In the genomic region with DNA sequence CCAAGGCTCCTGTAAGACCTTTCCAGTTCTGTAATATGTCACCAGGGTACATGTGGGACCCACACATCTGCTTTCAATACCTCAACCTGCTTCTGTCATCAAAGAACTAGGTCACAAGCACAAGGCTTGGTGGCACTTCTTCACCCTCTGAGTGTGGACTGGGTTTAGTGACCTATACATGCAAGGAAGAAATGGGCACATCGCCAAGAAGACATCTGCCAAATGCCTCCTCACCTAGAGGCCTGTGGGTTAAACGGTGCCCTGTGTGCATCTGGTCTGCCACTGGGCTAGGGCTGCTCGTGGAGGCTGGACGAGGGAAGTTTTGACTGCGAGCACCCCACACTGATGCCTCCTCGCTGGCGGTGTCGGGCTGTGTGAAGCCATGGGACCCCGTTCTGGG, we compare ENCODE assay signal across 21 mouse cellular contexts.
"Had no signal": no experiment of that assay in that cellular context is flagged by ENCODE, and none has a peak within 500 bp of the region (broad histone marks: within the 10 kb centered on the region; RNA-seq: fewer than 3 reads in every experiment).

No protein-coding gene starts in this region.

- H3K4me1 ChIP-seq: limb, embryonic 10.5 days; liver, embryonic 13.5 days; megakaryocyte, embryonic 14.5 days; midbrain, embryonic 15.5 days; neural tube, embryonic 12.5 days; neural tube, embryonic 15.5 days had no signal

- H3K36me3 ChIP-seq: limb, embryonic 10.5 days; limb, embryonic 13.5 days; liver, embryonic 13.5 days; midbrain, embryonic 15.5 days; neural tube, embryonic 12.5 days; neural tube, embryonic 15.5 days had no signal

- H3K4me3 ChIP-seq: limb, embryonic 10.5 days; limb, embryonic 13.5 days; liver, embryonic 13.5 days; megakaryocyte, embryonic 14.5 days; midbrain, embryonic 15.5 days; neural tube, embryonic 12.5 days; neural tube, embryonic 15.5 days had no signal

- H3K4me2 ChIP-seq: limb, embryonic 13.5 days; liver, embryonic 13.5 days; midbrain, embryonic 11.5 days; midbrain, embryonic 15.5 days; neural tube, embryonic 12.5 days; neural tube, embryonic 15.5 days had no signal

- H3K9me3 ChIP-seq: limb, embryonic 10.5 days; limb, embryonic 13.5 days; liver, embryonic 13.5 days; megakaryocyte, embryonic 14.5 days; midbrain, embryonic 15.5 days; neural tube, embryonic 12.5 days; neural tube, embryonic 15.5 days had no signal

- H3K27me3 ChIP-seq: limb, embryonic 13.5 days; liver, embryonic 13.5 days; midbrain, embryonic 15.5 days; neural tube, embryonic 12.5 days; neural tube, embryonic 15.5 days had no signal

- H3K27ac ChIP-seq: limb, embryonic 10.5 days; limb, embryonic 13.5 days; liver, embryonic 13.5 days; midbrain, embryonic 15.5 days; neural tube, embryonic 12.5 days; neural tube, embryonic 15.5 days; stomach, postnatal 0 days had no signal

- DNase-seq: kidney, postnatal 14 days; kidney, postnatal 4 days; liver; liver, embryonic 13.5 days; lung, adult 2 months; lung, postnatal 36 days; right cerebral cortex, adult 18-20 months; right cerebral cortex, postnatal 14 days; right cerebral cortex, postnatal 4 days; thymus, adult 2 months; thymus, postnatal 14 days; thymus, postnatal 4 days had no signal

- ATAC-seq: lung, postnatal 0 days; midbrain, embryonic 15.5 days had no signal

- H3K9ac ChIP-seq: limb, embryonic 13.5 days; liver, embryonic 13.5 days; midbrain, embryonic 15.5 days; neural tube, embryonic 12.5 days; neural tube, embryonic 15.5 days had no signal
